Mouse (Mus musculus): ENCODE data around the gene Rai1. TPM values are rescaled to one million over a fixed set of nuclear protein-coding genes. Genes with fewer than 3 reads are reported as not detected.

The Rai1 gene
- polyA plus RNA-seq, 1 experiment from 2014 or later: 18.2 TPM

- H3K27ac ChIP-seq (replicated peaks): peak overlapping the region; percentile 82
- peak overlapping the region; percentile 91 for H3K4me2 ChIP-seq
- peak overlapping the region; percentile 62 for H3K4me3 ChIP-seq
- WGBS: under 1% methylated on average over 47 of the region's 47 CpGs
- H3K9me3 ChIP-seq: no peaks in the 10 kb centered on the region
- peaks cover 23% of the 10 kb centered on the region for H3K36me3 ChIP-seq
- peak; percentile 80 for ATAC-seq (ENCODE audit: extremely low read depth, insufficient number of reproducible peaks, low FRiP score, low TSS enrichment)
- H3K4me1 ChIP-seq: peaks cover 83% of the 10 kb centered on the region
- H3K9ac ChIP-seq: peak overlapping the region; percentile 82
- H3K27me3 ChIP-seq (replicated peaks): no peaks in the 10 kb centered on the region
These were observed 105.5 kb downstream of the Rai1 start for GRCm38 (mm10) chr11:60210305-60210724.

GRCm38 (mm10) chr11:60211152-60211551 lies 106.3 kb downstream of the Rai1 start:
- Histone ChIP-seq H3K27me3 (replicated peaks) (no peaks in the 10 kb centered on the region), H3K9ac (peak overlapping the region; percentile 78), H3K4me3 (peak overlapping the region; percentile 62), H3K4me2 (peak overlapping the region; percentile 91), H3K36me3 (peaks cover 19% of the 10 kb centered on the region), H3K4me1 (peaks cover 75% of the 10 kb centered on the region), H3K9me3 (no peaks in the 10 kb centered on the region), H3K27ac (replicated peaks) (peak overlapping the region; percentile 82)
- ATAC-seq (ENCODE audit: extremely low read depth, insufficient number of reproducible peaks, low FRiP score, low TSS enrichment): no peak
- 58% methylated on average over 3 of the region's 3 CpGs for WGBS

GRCm38 (mm10) chr11:60211761-60212160 lies 106.9 kb downstream of the Rai1 start:
- H3K4me1 ChIP-seq: peaks cover 75% of the 10 kb centered on the region

GRCm38 (mm10) chr11:60213266-60213665 lies 108.5 kb downstream of the Rai1 start:
- Histone ChIP-seq H3K4me1 (peaks cover 74% of the 10 kb centered on the region), H3K4me2 (no peak overlapping the region), H3K27me3 (replicated peaks) (no peaks in the 10 kb centered on the region), H3K36me3 (peaks cover 11% of the 10 kb centered on the region), H3K9me3 (no peaks in the 10 kb centered on the region), H3K27ac (replicated peaks) (no peak overlapping the region), H3K9ac (peak overlapping the region; percentile 59), H3K4me3 (no peak overlapping the region)
- 73% methylated on average over 6 of the region's 6 CpGs for WGBS
- ATAC-seq (ENCODE audit: extremely low read depth, insufficient number of reproducible peaks, low FRiP score, low TSS enrichment): no peak

More at GRCm38 (mm10) chr11:60211761-60212160, 106.9 kb downstream of the Rai1 start:
- no peak for ATAC-seq (ENCODE audit: extremely low read depth, insufficient number of reproducible peaks, low FRiP score, low TSS enrichment)
- Histone ChIP-seq H3K4me3 (no peak overlapping the region), H3K36me3 (peaks cover 12% of the 10 kb centered on the region), H3K9me3 (no peaks in the 10 kb centered on the region), H3K27me3 (replicated peaks) (no peaks in the 10 kb centered on the region), H3K9ac (0 out of 2 replicates have a peak overlapping the region, but pooled peaks have one; percentile 33), H3K27ac (replicated peaks) (no peak overlapping the region; the same call in 1 of the 2 replicates), H3K4me2 (no peak overlapping the region)
- WGBS: 72% methylated on average over 12 of the region's 12 CpGs

- Histone ChIP-seq H3K4me3 (no peak overlapping the region), H3K9me3 (no peaks in the 10 kb centered on the region), H3K36me3 (peaks cover 17% of the 10 kb centered on the region), H3K27ac (replicated peaks) (no peak overlapping the region), H3K4me2 (no peak overlapping the region), H3K27me3 (replicated peaks) (no peaks in the 10 kb centered on the region), H3K4me1 (peaks cover 69% of the 10 kb centered on the region), H3K9ac (no peak overlapping the region)
- WGBS: 88% methylated on average over 1 of the region's 1 CpGs
- ATAC-seq (ENCODE audit: extremely low read depth, insufficient number of reproducible peaks, low FRiP score, low TSS enrichment): no peak
These were observed 111.9 kb downstream of the Rai1 start for GRCm38 (mm10) chr11:60216671-60217070.

- H3K4me2 ChIP-seq: no peak overlapping the region
- H3K9ac ChIP-seq: no peak overlapping the region
- H3K36me3 ChIP-seq: peaks cover 17% of the 10 kb centered on the region
- H3K27me3 ChIP-seq (replicated peaks): no peaks in the 10 kb centered on the region
- no peak overlapping the region for H3K27ac ChIP-seq (replicated peaks)
- H3K4me1 ChIP-seq: peaks cover 69% of the 10 kb centered on the region
- H3K4me3 ChIP-seq: no peak overlapping the region
- no peak for ATAC-seq (ENCODE audit: extremely low read depth, insufficient number of reproducible peaks, low FRiP score, low TSS enrichment)
- WGBS: 64% methylated on average over 7 of the region's 7 CpGs
- H3K9me3 ChIP-seq: no peaks in the 10 kb centered on the region
These were observed 112.7 kb downstream of the Rai1 start for GRCm38 (mm10) chr11:60217467-60217866.

GRCm38 (mm10) chr11:60219609-60220008 lies 114.8 kb downstream of the Rai1 start:
- Histone ChIP-seq H3K4me1 (peaks cover 73% of the 10 kb centered on the region), H3K27me3 (replicated peaks) (no peaks in the 10 kb centered on the region)
- ATAC-seq (ENCODE audit: extremely low read depth, insufficient number of reproducible peaks, low FRiP score, low TSS enrichment): no peak

GRCm38 (mm10) chr11:60220291-60220804 lies 115.5 kb downstream of the Rai1 start:
- Histone ChIP-seq H3K4me3 (peak overlapping the region; percentile 81), H3K36me3 (peaks cover 17% of the 10 kb centered on the region), H3K27me3 (replicated peaks) (no peaks in the 10 kb centered on the region), H3K4me1 (peaks cover 80% of the 10 kb centered on the region), H3K9me3 (no peaks in the 10 kb centered on the region), H3K4me2 (peak overlapping the region; percentile 91), H3K9ac (peak overlapping the region; percentile 90), H3K27ac (replicated peaks) (peak overlapping the region; percentile 91)
- ATAC-seq (ENCODE audit: extremely low read depth, insufficient number of reproducible peaks, low FRiP score, low TSS enrichment): peak; percentile 76
- under 1% methylated on average over 46 of the region's 46 CpGs for WGBS

More at GRCm38 (mm10) chr11:60219609-60220008, 114.8 kb downstream of the Rai1 start:
- H3K27ac ChIP-seq (replicated peaks): peak overlapping the region; percentile 91
- H3K4me3 ChIP-seq: peak overlapping the region; percentile 81
- WGBS: 25% methylated on average over 8 of the region's 8 CpGs
- peak overlapping the region; percentile 90 for H3K9ac ChIP-seq
- H3K36me3 ChIP-seq: peaks cover 17% of the 10 kb centered on the region
- no peaks in the 10 kb centered on the region for H3K9me3 ChIP-seq
- peak overlapping the region; percentile 91 for H3K4me2 ChIP-seq

GRCm38 (mm10) chr11:60221425-60221824 lies 116.6 kb downstream of the Rai1 start:
- H3K4me1 ChIP-seq: peaks cover 84% of the 10 kb centered on the region
- H3K9ac ChIP-seq: 0 out of 2 replicates have a peak overlapping the region, but pooled peaks have one; percentile 90
- no peaks in the 10 kb centered on the region for H3K9me3 ChIP-seq
- H3K4me2 ChIP-seq: no peak overlapping the region; the same call in 1 of the 2 replicates
- H3K36me3 ChIP-seq: peaks cover 13% of the 10 kb centered on the region
- H3K27me3 ChIP-seq (replicated peaks): no peaks in the 10 kb centered on the region
- H3K27ac ChIP-seq (replicated peaks): no peak overlapping the region
- ATAC-seq (ENCODE audit: extremely low read depth, insufficient number of reproducible peaks, low FRiP score, low TSS enrichment): no peak
- H3K4me3 ChIP-seq: no peak overlapping the region
- 89% methylated on average over 6 of the region's 6 CpGs for WGBS

GRCm38 (mm10) chr11:60222085-60222468 lies 117.3 kb downstream of the Rai1 start:
- peaks cover 78% of the 10 kb centered on the region for H3K4me1 ChIP-seq
- 48% methylated on average over 3 of the region's 3 CpGs for WGBS
- ATAC-seq (ENCODE audit: extremely low read depth, insufficient number of reproducible peaks, low FRiP score, low TSS enrichment): no peak
- H3K36me3 ChIP-seq: peaks cover 13% of the 10 kb centered on the region
- H3K4me2 ChIP-seq: peak overlapping the region; percentile 83
- peak overlapping the region; percentile 55 for H3K4me3 ChIP-seq
- no peaks in the 10 kb centered on the region for H3K27me3 ChIP-seq (replicated peaks)
- peak overlapping the region; percentile 77 for H3K9ac ChIP-seq
- peak overlapping the region; percentile 92 for H3K27ac ChIP-seq (replicated peaks)
- no peaks in the 10 kb centered on the region for H3K9me3 ChIP-seq

GRCm38 (mm10) chr11:60222469-60223236 lies 117.8 kb downstream of the Rai1 start, which contains the start of gene Srebf1:
Srebf1 (minus strand) TSS chr11:60222581.
- Histone ChIP-seq H3K9ac (peak within 1 kb of the TSS; percentile 90), H3K9me3 (no peaks in the 10 kb centered on the region), H3K36me3 (peaks cover 12% of the 10 kb centered on the region), H3K4me1 (peaks cover 73% of the 10 kb centered on the region), H3K4me2 (peak within 1 kb of the TSS; percentile 83), H3K27me3 (replicated peaks) (no peaks in the 10 kb centered on the region), H3K27ac (replicated peaks) (peak within 1 kb of the TSS; percentile 92), H3K4me3 (peak within 1 kb of the TSS; percentile 55)
- ATAC-seq (ENCODE audit: extremely low read depth, insufficient number of reproducible peaks, low FRiP score, low TSS enrichment): peak; percentile 77
- 3% methylated on average over 46 of the region's 46 CpGs for WGBS
